Mouse (Mus musculus) liver, postnatal 0 days (tissue): ENCODE results near the gene Gstp1.

Experiments used
- CTCF ChIP-seq: sonication (generic); IDR thresholded peaks from 2 replicates; pipeline ENCODE4 v1.5.1; 2016; ENCODE audit warnings: antibody characterized with exemption, low read depth
- EP300 ChIP-seq: IDR thresholded peaks from 2 replicates; pipeline ENCODE4 v1.6.1; 2016; ENCODE audit warnings: antibody characterized with exemption, low read depth, mild to moderate bottlenecking

DNA sequence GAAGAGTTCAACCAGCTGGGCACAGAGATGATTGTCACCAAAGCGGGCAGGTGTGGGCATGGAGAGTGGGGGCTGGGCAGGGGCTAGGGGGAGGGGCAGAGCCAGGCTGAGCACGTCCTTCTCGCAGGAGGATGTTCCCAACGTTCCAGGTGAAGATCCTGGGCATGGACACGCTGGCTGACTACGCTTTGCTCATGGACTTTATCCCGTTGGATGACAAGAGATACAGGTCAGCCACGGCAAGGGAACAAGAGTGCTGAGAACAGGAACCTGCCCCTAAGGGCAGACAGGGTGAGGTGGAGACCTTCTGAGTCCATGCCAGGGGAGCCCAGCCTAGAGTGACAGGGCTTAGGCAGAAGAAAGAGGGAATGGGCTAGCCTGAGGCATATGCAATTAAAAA, 41.0 kb downstream of the Gstp1 start:
- TF ChIP-seq CTCF (no peak), EP300 (no peak)
